Mouse (Mus musculus) lung, adult 2 months (tissue): ENCODE results near the gene Slc22a14.

ENCODE experiments used
- CTCF ChIP-seq: fragments of 200-500 bp; IDR thresholded peaks from 2 replicates; pipeline ENCODE4 v1.5.1; 2011; ENCODE audit warnings: mild to moderate bottlenecking, low read length, control low read depth; ENCODE audit not compliant: insufficient read depth
- POLR2A ChIP-seq: fragments of 200-500 bp; IDR thresholded peaks from 2 replicates; pipeline ENCODE4 v1.6.1; 2011; ENCODE audit warnings: low read depth, mild to moderate bottlenecking, control low read depth, low read length, borderline replicate concordance; ENCODE audit errors: extremely low read depth

- no peak for TF ChIP-seq CTCF
- TF ChIP-seq POLR2A, result no peak
Measured at GRCm38 (mm10) chr9:119239274-119239673, 126.1 kb downstream of the Slc22a14 start.
